8 mouse cellular contexts compared by ENCODE assay signal in the genomic region with DNA sequence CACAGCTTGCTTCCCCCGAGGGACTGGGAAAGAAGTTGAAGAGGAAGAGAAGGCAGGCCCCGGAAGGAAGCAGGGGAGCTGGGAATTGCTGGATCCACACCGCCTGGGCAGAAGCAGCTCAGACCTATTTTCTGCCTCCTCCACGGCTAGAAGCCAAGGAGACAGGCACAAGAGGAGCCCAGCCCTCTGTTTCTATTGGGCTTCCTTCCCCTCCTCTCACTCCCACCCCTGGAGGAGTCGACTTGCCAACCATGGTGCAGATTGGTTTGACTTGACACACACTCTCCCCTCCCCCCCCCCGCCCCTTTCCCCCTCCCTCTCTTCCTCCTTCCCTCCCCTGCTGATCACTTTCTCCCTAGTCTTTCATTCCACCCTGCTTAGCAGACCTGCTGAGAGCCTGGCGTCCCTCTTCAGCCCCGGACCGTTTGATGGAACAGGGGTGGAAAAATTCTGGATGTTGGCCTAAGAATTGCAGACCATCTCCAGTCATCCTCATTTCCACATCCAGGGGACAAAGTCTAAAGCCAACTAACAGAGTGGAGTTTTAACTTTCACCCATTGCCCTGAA. TPM values are rescaled to one million over a fixed set of nuclear protein-coding genes. Genes with fewer than 3 reads are reported as not detected.
DNase-seq lines count a peak whose midpoint lies in the region; ATAC-seq and TF ChIP-seq lines count a peak whose summit lies in the region.

No protein-coding gene starts in this region.

- peak; percentile 90 for TF ChIP-seq POLR2A in embryonic fibroblast, embryonic 13.5 days (IDR thresholded peaks at IDR 0.05; ENCODE audit: low read depth, low read length)

- H3K9ac ChIP-seq in heart, postnatal 0 days (replicated peaks; ENCODE audit: low read depth, low read length): no peak overlapping the region
- H3K9ac ChIP-seq in kidney, postnatal 0 days (ENCODE audit: low read depth, low read length): peak overlapping the region; percentile 33; the same call in 1 of the 2 replicates
- no peak overlapping the region for H3K9ac ChIP-seq in lung, postnatal 0 days (replicated peaks; ENCODE audit: low read depth)

- peak overlapping the region; percentile 33 for H3K4me2 ChIP-seq in heart, postnatal 0 days (ENCODE audit: low read depth, low read length)
- H3K4me2 ChIP-seq in kidney, postnatal 0 days (ENCODE audit: low read length): peak overlapping the region; percentile 45
- peak overlapping the region; percentile 3 for H3K4me2 ChIP-seq in lung, postnatal 0 days (replicated peaks; ENCODE audit: low read depth, low read length)

- TF ChIP-seq EP300 in heart, postnatal 0 days (IDR thresholded peaks at IDR 0.05; ENCODE audit: low read depth): no peak
- 0 out of 2 replicates have a peak, but pooled peaks have one; percentile 4 for TF ChIP-seq EP300 in lung, postnatal 0 days (IDR thresholded peaks at IDR 0.05)

- H3K9me3 ChIP-seq in heart, postnatal 0 days (replicated peaks; ENCODE audit: control insufficient read depth, low read length): no peaks in the 10 kb centered on the region
- no peaks in the 10 kb centered on the region for H3K9me3 ChIP-seq in kidney, postnatal 0 days (replicated peaks; ENCODE audit: low read length)
- no peaks in the 10 kb centered on the region for H3K9me3 ChIP-seq in lung, postnatal 0 days (ENCODE audit: low read length)

- no peaks in the 10 kb centered on the region for H3K36me3 ChIP-seq in heart, postnatal 0 days (replicated peaks; ENCODE audit: control insufficient read depth, insufficient read depth, low read length)
- H3K36me3 ChIP-seq in kidney, postnatal 0 days (ENCODE audit: insufficient read depth, low read length): no peaks in the 10 kb centered on the region
- H3K36me3 ChIP-seq in lung, postnatal 0 days (ENCODE audit: insufficient read depth, low read length): no peaks in the 10 kb centered on the region

- H3K4me3 ChIP-seq in embryonic fibroblast, embryonic 13.5 days (ENCODE audit: insufficient read depth, low read length): no peak overlapping the region
- no peak overlapping the region for H3K4me3 ChIP-seq in heart, postnatal 0 days (ENCODE audit: low read depth, low read length)
- H3K4me3 ChIP-seq in kidney, postnatal 0 days (replicated peaks; ENCODE audit: low read depth, low read length): no peak overlapping the region
- no peak overlapping the region for H3K4me3 ChIP-seq in lung, postnatal 0 days (ENCODE audit: low read depth, low read length)

- no peaks in the 10 kb centered on the region for H3K27me3 ChIP-seq in heart, postnatal 0 days (ENCODE audit: control insufficient read depth, insufficient read depth, low read length)
- no peaks in the 10 kb centered on the region for H3K27me3 ChIP-seq in kidney, postnatal 0 days (ENCODE audit: insufficient read depth, low read length)
- H3K27me3 ChIP-seq in lung, postnatal 0 days (replicated peaks; ENCODE audit: insufficient read depth, low read length): no peaks in the 10 kb centered on the region

- peak; percentile 57 for ATAC-seq in heart, postnatal 0 days (ENCODE audit: insufficient read depth, low read depth)
- ATAC-seq in kidney, postnatal 0 days (replicated peaks; ENCODE audit: low FRiP score, low read depth): peak; percentile 66; the same call in 1 of the 2 replicates
- peak; percentile 28 for ATAC-seq in lung, postnatal 0 days

- no peak for TF ChIP-seq CTCF in embryonic fibroblast, embryonic 13.5 days (IDR thresholded peaks at IDR 0.05; ENCODE audit: borderline replicate concordance, insufficient read depth, low read length)
- no peak for TF ChIP-seq CTCF in heart, postnatal 0 days (IDR thresholded peaks at IDR 0.05; ENCODE audit: low read depth)
- TF ChIP-seq CTCF in kidney, postnatal 0 days (IDR thresholded peaks at IDR 0.05; ENCODE audit: low read depth): no peak
- TF ChIP-seq CTCF in lung, postnatal 0 days (IDR thresholded peaks at IDR 0.05): no peak

- H3K27ac ChIP-seq in embryonic fibroblast, embryonic 13.5 days (ENCODE audit: insufficient read depth, low read length): peak overlapping the region; percentile 88
- H3K27ac ChIP-seq in heart, postnatal 0 days (ENCODE audit: low read depth): peak overlapping the region; percentile 84
- peak overlapping the region; percentile 92 for H3K27ac ChIP-seq in kidney, postnatal 0 days
- H3K27ac ChIP-seq in lung, postnatal 0 days (ENCODE audit: low read length): peak overlapping the region; percentile 87

- peaks cover 6% of the 10 kb centered on the region; the same call in 1 of the 2 replicates for H3K4me1 ChIP-seq in embryonic fibroblast, embryonic 13.5 days (ENCODE audit: control insufficient read depth, insufficient read depth, low read length)
- peaks cover 17% of the 10 kb centered on the region for H3K4me1 ChIP-seq in heart, postnatal 0 days (ENCODE audit: control insufficient read depth, insufficient read depth)
- H3K4me1 ChIP-seq in kidney, postnatal 0 days (replicated peaks; ENCODE audit: insufficient read depth, low read length): peaks cover 19% of the 10 kb centered on the region; the same call in 1 of the 2 replicates
- H3K4me1 ChIP-seq in lung, postnatal 0 days (ENCODE audit: insufficient read depth, low read depth, low read length): peaks cover 30% of the 10 kb centered on the region

- DNase-seq in thymus, postnatal 0 days (ENCODE audit: low spot score): peak; percentile 71
- no peak for DNase-seq in thymus, adult 18-20 months
- DNase-seq in heart, postnatal 0 days (ENCODE audit: low spot score): peak; percentile 65
- peak; percentile 86 for DNase-seq in kidney, postnatal 0 days (ENCODE audit: low spot score)
- peak; percentile 79 for DNase-seq in lung, postnatal 0 days (ENCODE audit: low spot score)
- DNase-seq in retina, postnatal 7 days (ENCODE audit: low read depth, low spot score): peak; percentile 64
- no peak for DNase-seq in layer of hippocampus, adult 11-12 months (ENCODE audit: low spot score)

- WGBS in heart, postnatal 0 days: 12% methylated on average over 8 of the region's 9 CpGs
- 2% methylated on average over 9 of the region's 9 CpGs for WGBS in kidney, postnatal 0 days
- 3% methylated on average over 9 of the region's 9 CpGs for WGBS in lung, postnatal 0 days

RNA-seq across cellular contexts. Expression of a gene that starts 3.1 kb away (rescaled TPM):
- 1,216 and 1,339 TPM in 2 replicates for polyA plus RNA-seq in thymus, postnatal 0 days (2015; fragmentation: Nextera tagmentation; extraction: Ambion mirVana)
- polyA plus RNA-seq in embryonic fibroblast, embryonic 13.5 days (2011; ENCODE audit: insufficient read length, low read depth, missing spikeins): 671 and 785 TPM in 2 replicates
- total RNA-seq in heart, postnatal 0 days (2014; rRNA removed; ENCODE audit: low replicate concordance): 1,604 and 1,792 TPM in 2 replicates
- 1,609 and 1,727 TPM in 2 replicates for polyA plus RNA-seq in heart, postnatal 0 days (2015; fragmentation: Nextera tagmentation; extraction: Ambion mirVana)
- 890 and 943 TPM in 2 replicates for polyA plus RNA-seq in kidney, postnatal 0 days (2015; fragmentation: Nextera tagmentation; extraction: Ambion mirVana)
- polyA plus RNA-seq in lung, postnatal 0 days (2015; fragmentation: Nextera tagmentation; extraction: Ambion mirVana): 533 and 589 TPM in 2 replicates

RNA-seq across cellular contexts. Expression of a gene that starts 22.8 kb away (rescaled TPM):
- polyA plus RNA-seq in thymus, postnatal 0 days (2015; fragmentation: Nextera tagmentation; extraction: Ambion mirVana): not detected in 2 replicates
- not detected in 2 replicates for polyA plus RNA-seq in embryonic fibroblast, embryonic 13.5 days (2011; ENCODE audit: insufficient read length, low read depth, missing spikeins)
- total RNA-seq in heart, postnatal 0 days (2014; rRNA removed; ENCODE audit: low replicate concordance): not detected in 2 replicates
- polyA plus RNA-seq in heart, postnatal 0 days (2015; fragmentation: Nextera tagmentation; extraction: Ambion mirVana): not detected in 2 replicates
- polyA plus RNA-seq in kidney, postnatal 0 days (2015; fragmentation: Nextera tagmentation; extraction: Ambion mirVana): not detected in 2 replicates
- 0.11 TPM in 1 of 2 replicates, not detected in the other for polyA plus RNA-seq in lung, postnatal 0 days (2015; fragmentation: Nextera tagmentation; extraction: Ambion mirVana)

RNA-seq across cellular contexts. Expression of a gene that starts 42.3 kb away (rescaled TPM):
- 54.3 and 56.6 TPM in 2 replicates for polyA plus RNA-seq in thymus, postnatal 0 days (2015; fragmentation: Nextera tagmentation; extraction: Ambion mirVana)
- polyA plus RNA-seq in embryonic fibroblast, embryonic 13.5 days (2011; ENCODE audit: insufficient read length, low read depth, missing spikeins): 73.1 and 90.6 TPM in 2 replicates
- total RNA-seq in heart, postnatal 0 days (2014; rRNA removed; ENCODE audit: low replicate concordance): 29.0 and 40.4 TPM in 2 replicates
- 22.8 and 24.0 TPM in 2 replicates for polyA plus RNA-seq in heart, postnatal 0 days (2015; fragmentation: Nextera tagmentation; extraction: Ambion mirVana)
- polyA plus RNA-seq in kidney, postnatal 0 days (2015; fragmentation: Nextera tagmentation; extraction: Ambion mirVana): 39.1 and 43.6 TPM in 2 replicates
- polyA plus RNA-seq in lung, postnatal 0 days (2015; fragmentation: Nextera tagmentation; extraction: Ambion mirVana): 29.1 and 30.6 TPM in 2 replicates

RNA-seq across cellular contexts. Expression of a gene that starts 42.3 kb away (rescaled TPM):
- polyA plus RNA-seq in thymus, postnatal 0 days (2015; fragmentation: Nextera tagmentation; extraction: Ambion mirVana): 15.1 and 16.8 TPM in 2 replicates
- polyA plus RNA-seq in embryonic fibroblast, embryonic 13.5 days (2011; ENCODE audit: insufficient read length, low read depth, missing spikeins): 25.9 and 26.9 TPM in 2 replicates
- 7.9 and 23.9 TPM in 2 replicates for total RNA-seq in heart, postnatal 0 days (2014; rRNA removed; ENCODE audit: low replicate concordance)
- polyA plus RNA-seq in heart, postnatal 0 days (2015; fragmentation: Nextera tagmentation; extraction: Ambion mirVana): 5.6 and 6.3 TPM in 2 replicates
- polyA plus RNA-seq in kidney, postnatal 0 days (2015; fragmentation: Nextera tagmentation; extraction: Ambion mirVana): 18.0 and 19.0 TPM in 2 replicates
- 12.7 and 13.7 TPM in 2 replicates for polyA plus RNA-seq in lung, postnatal 0 days (2015; fragmentation: Nextera tagmentation; extraction: Ambion mirVana)

Comparison
In these comparisons a context has a peak if more than half of its experiments do, and no peak if none do; other contexts are left out.
1. DNase-seq: peak in thymus, postnatal 0 days (single experiment), heart, postnatal 0 days (single experiment), kidney, postnatal 0 days (single experiment), lung, postnatal 0 days (single experiment) and retina, postnatal 7 days (single experiment); none in thymus, adult 18-20 months (0 of 2) and layer of hippocampus, adult 11-12 months (single experiment).
2. Peak in every context shown above with its lines, with median percentiles within 50 percentile points of each other: H3K27ac ChIP-seq, ATAC-seq and H3K4me2 ChIP-seq.